Mouse (Mus musculus): ENCODE results near the gene Siva1.

The Siva1 gene

DNA sequence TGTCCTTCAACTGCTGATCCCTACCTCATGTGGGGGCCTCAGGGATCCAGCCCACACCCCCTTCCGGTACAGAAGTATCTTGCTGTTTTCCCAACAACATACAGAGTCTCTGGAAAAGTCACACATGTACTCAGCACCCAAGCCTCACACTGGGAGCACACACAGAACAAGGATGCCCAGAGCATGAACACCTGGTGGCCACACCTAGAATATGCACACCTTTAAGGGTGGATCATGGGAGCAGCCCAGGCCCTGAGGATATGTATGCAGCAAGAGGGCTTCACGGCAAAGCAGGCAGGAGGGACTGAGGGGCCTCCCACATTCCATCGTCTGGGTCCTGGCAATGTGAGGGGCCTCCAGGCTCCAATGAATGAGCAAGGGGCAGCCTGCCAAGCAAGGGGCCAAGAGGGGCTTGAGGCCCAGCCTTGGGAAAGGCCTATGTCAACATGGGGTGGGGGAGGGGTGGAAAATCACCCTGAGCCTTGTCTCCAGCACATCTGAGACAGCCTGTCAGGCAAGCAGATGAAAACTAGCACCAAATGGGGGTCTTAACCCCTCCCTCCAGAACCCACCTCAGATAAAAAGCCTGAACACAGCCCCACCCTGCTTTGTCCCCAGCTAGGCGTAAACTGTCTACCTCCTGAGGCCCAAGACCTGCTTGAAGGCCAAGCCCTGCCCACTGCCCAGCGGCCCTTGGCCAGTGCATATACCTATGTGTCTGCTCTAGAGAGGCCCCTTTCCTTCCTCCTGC lies 16.3 kb downstream of the Siva1 start:
- DNase-seq: no peak

DNA sequence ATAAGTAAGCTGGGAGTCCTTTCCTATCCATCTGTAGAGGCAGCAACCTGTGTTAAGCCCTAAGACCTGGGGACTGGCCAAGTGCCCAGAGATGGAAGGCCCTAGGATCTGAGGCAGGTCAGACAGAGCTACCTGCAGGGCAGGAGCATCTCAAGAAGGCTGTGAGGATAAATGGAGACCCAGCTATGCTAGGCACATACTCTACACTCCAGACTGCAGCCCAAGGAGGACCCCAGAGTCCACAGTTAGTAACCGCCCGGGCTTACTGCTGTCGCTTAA lies 16.8 kb downstream of the Siva1 start:
- DNase-seq: no peak

DNA sequence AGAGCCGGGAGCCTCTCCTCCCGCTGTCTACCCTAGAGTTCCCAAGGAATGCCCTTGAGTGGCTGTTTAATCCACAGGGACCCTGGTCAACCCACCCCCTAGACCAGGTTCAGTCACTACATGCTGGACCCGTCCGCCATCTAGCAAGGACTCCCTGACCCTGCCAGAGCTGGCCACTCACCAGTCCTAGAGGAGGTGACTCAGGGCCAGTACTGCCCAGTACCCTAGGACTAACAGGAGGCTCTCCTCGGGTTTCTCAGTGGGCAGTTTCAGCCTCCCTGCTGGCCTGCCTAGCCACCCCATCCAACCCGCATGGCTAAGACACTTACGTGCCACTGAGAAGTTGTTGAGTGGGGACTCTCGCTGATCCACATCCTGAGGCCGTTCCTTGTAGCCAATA lies 17.4 kb downstream of the Siva1 start:
- no peak for DNase-seq

DNA sequence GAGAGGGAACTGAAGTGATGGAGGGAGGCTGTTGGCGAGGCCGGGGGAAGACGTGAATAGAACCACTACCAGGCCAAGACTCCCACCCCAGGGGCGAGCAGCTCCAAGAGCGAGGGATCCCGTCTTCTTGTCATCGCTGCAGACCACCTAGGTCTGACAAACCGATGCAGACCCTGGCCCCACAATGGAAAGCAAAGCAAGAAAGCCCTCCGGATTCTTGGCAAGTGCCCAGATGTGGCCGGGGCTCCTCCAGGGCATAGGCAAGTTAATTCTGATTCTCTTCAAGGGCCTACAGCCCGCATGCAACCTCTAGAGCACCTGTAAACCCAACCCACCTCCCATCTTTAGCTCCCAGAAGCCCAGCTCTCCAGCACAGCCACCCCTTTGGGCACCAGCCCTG lies 18.8 kb downstream of the Siva1 start:
- DNase-seq: no peak

DNA sequence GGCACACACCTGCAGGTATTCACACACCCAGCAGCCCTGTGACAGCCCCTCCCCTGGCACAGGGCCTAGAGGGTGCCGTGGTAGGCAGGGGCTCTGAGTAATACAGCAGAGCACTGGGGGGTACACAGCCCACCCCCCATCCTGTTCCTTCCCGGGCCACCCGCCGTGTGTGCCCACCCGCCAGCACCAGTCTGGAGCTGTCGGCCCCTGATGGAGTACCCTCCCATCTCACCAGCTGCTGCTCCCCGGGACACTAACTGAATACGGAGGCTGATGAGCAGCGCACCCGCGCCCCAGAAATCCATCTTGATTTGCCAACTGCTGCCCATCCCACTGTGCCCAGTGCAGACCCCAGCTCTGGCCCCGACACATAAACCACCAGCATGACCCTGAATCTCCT lies 19.2 kb downstream of the Siva1 start:
- DNase-seq: no peak

DNA sequence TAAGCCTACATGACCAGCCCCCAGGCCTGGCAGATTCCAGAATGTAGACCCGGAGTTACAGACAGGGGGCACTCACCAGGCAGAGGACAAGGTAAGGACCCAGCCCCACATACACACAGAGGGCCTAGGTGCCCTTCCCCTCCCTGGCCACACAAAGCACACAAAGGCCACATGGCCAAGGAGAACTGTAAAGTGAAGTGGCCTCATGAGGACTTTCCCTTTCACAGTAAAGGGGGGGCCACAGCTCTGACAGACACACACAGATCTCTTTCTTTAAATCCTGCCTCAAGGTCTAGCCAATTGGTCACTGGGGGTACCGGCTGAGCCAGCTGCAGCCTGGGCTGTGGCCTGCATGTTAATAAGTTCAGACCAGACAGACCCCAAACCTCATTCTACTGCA lies 19.6 kb downstream of the Siva1 start:
- no peak for DNase-seq

DNA sequence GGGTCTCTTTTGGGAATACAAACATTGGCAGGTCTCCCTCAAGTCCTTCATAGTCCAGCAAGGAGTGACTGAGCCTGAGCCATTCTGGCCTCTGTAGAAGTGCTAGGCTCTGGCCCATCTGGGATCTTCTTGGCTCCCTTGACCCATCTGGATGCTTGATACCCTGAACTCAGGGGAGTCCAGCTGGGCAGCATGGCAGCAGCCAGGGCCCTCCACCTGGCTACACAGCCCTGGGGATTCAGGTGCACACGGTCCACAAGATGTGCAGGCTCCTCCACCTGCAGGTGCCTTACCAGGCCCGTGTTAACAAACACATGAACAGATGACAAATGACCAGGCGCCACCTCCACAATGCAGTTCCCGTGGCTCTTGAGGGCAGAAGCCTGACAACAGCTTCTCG lies 20.2 kb downstream of the Siva1 start:
- DNase-seq: no peak

DNA sequence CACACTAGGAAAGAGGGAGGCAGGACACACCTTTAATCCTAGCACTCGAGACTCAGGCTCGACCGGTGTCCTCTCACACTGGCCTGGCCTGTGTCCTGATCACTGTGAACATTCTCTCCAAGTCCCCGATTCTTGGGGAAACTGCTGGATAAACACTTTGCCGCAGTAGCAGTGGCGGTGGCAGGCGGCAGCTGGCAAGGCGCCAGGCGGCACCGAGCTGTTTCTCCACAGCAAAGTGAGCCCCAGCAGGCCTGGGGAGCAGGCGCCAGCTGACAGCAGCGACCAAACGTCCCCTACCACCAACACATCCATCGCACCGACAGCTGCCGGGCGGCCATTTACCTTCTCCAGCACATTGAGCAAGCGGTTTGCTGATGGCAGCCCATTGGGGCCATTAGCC lies 21.0 kb downstream of the Siva1 start:
- peak; percentile 96 for DNase-seq

DNA sequence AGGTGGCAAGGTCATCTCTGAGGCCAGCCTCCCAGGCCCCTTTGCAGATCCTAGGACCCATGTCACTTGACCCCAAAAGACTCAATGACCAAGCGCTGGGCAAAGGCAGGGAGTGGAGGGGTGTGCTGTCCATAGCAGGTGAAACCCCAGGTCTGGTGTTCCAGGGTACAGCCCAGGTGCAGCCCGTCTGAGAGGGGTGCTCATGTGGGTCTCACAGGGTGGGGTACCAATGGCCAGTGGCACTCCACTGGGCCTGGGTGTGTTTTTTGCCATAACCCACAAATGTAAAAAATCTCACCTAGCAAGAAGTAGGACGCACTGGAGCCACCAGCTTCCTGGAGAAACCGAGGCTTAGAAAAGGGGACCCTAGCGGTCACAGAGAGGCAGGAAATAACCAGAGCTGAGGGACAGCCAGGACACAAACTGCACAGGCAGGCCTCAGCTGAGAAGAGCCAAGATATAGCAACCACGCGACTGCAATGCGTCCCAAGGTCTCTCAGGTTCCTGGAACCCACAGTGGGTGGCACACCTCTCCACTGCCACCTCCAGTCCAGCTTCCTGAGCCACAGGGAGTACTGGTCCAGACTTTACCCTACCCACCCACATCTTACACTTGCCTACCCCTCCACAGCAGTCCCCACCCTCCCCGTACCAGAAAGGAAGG lies 21.5 kb downstream of the Siva1 start:
- DNase-seq: peak; percentile 94

DNA sequence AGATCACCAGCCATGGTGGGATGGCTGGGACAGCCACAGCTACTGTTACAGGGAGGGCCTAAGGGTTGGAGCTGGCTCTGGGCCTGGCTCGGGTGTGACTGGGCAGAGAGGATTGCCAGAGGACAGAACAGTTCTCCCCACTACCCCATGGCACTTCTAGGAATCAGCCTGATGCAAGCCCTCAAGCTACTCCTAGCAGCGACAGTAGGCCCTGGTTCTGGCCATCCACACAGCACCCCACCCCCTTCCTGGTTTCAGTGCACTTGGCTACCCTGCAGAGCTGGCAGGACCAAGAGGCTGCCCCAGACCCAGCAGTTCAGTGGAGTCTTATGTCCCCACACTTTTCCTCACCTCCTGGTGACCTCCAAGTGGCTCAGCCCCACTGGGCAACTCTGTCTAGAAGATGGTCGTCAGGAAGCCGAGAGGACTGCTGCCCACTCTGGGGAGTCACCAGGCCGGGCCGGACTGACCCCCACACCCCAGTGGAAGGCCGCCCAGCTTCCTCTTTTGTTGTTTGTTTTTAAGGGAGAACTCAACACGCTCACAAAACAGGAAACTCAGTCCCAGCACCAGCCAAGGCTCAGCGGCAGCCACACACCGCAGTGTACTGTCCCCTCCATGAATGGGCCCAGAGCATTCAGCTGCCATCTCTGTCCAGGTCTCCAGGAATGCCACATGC lies 23.3 kb downstream of the Siva1 start:
- DNase-seq: peak; percentile 98

DNA sequence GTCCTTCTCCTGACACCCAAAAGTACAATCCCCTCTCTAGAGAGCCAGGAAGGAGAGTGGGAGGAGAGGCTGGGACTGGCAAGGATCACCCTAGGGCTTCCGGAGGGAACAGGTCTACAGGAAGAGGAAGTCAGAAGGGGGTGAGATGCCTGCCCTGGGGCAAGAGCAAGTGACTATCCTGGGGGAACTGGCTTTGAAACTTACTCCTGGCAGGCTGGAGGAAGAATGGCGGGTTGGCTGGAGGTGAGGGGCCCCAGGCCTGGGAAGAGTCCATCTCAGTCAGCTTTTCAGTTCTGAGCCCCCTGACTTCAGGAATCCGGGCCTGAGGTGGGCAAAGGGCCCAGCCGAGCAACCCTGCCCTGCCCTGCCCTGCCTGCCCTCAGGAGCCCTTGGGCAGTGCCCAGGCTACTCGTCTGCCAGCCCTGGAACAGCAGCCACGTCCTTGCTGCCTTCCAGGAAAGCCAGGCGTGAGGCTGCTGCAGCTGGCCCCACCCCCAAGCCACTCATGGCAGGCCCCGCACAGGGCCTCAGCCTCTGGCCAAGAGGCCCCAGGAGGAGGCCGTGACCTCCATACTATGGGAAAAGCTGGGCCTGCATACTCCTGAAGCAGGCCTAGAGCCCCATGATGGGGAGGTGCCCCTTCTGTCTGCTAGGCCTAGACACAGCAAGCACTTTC lies 26.4 kb downstream of the Siva1 start:
- DNase-seq: peak; percentile 98

DNA sequence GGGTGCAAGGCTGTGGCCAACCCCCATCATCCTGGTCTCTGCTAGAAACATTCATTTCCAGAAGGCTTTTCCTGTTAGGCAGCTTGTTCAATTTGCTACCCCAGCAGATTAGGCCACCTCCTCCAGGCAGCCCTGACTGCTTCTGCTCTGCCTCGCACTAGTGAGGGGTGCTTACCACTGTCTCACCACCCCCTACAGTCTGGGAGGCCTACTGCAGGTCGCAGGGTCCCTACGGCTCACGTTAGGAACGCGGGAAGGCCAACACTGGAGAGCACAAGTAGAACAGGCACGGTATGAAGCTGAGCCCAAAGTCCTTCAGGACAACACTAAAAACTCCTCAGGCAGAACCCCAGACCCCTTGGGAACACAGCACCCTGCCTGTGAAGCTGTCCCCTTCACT lies 27.4 kb downstream of the Siva1 start:
- DNase-seq: no peak

DNA sequence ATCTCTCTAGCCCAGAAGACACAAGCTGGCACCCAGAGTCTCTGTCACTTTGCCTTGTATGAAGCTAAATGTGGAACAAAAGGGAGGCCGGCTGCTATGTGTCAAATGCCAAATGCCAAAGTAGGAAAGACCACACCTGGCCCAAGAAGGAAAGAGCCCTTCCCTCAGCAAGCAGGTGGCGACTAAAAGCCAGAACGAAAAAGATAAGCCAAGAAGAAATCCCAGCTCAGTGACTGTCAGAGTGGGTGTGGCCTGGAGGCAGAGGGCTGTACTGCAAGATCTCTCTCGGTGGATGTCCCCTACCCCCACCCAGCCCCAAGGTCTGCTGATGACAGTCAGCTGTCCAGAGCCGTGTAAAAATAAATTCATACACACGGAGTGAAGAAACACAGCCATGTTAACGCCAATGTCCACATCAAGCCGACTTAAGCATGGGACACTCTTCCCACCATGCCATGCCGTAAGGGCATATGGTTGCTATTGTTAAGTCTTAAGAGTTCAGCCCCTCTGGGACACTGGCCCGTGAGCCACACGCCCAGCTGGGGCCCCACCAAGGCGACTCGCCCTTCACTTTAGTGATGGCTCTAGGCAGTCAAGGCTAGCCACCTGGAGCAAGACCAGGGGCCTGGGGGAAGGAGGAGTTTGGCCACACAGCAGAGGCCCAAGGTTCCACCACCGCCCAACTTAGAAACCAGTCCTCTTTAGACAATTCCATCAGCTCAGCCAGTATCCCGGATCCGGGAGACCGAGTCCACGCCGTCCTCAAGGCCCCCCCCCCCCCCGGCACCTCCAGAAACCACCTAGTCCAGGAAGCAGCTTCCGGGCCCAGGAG lies 28.5 kb downstream of the Siva1 start:
- DNase-seq: peak; percentile 97

DNA sequence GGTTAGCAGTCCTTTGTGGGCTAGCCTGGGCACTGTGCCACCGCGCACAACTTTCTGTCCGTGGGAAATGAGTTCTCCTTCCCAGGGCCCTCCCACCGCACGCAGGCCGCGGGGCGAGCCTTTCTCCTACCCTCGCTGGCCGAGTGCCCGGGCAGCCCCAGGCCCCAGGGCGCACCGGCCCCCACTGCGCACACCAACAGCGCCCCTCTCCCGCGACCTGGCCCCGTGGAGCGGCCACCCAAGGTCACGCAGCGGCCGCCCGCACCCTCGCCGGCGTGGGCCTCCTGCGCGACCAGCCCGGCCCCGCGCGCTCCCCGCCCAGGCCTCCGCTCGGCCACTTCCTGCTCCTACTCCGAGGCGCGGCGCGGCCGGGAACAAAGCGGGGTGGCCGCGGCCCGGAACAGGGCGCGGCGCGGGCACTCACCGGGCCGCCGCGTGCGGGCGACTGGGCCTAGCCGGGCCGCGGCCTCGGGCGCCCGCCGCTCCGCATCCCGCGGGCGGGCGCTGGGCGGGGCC lies 29.2 kb downstream of the Siva1 start:
- DNase-seq: peak; percentile 96

DNA sequence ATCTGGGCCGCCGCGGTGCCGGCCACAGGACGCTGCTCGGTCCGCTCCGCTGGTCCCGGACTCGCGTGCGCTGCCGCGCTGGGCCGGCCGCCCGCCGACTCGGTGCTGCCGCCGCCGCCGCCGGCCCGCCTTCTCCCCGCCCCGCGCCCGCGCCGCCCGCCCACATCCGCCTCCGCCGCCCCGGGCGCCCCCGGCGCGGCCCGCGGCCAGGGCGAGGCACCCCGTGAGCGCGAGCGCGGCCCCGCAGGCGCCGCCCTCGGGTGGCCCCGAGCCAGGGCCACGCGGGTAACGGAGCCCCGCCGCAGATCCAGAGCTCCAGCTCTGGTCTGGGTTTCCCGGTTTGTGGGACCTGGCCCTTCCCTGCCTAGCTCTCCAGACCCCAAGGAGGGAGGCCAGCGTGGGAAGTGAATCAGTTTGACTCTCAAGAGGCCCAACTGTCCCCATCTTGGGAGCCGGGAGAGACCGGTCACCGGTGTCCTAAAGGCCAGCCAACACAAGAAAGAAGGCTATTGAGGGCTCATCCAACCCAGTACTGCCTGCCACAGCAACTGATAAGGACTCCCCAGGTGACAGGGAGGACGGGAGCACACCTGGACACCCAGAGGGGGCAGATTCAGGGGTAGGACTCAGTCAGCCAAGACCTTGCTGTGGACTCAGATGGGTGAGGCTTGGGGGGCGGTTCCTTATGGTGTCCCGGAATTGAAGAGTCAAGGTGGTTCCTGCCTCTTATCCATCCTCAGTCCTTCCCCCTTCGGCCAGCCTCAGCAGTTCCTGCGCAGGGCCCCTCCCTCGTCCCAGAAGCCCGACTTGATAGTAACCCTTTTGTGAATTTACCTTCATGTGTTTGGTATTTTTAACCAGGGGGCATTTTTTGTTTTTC lies 29.9 kb downstream of the Siva1 start, which contains the start of gene Akt1:
Akt1 (minus strand) TSS at position 753 of the 880 bp plus-strand sequence.
- DNase-seq: peak; percentile 99

DNA sequence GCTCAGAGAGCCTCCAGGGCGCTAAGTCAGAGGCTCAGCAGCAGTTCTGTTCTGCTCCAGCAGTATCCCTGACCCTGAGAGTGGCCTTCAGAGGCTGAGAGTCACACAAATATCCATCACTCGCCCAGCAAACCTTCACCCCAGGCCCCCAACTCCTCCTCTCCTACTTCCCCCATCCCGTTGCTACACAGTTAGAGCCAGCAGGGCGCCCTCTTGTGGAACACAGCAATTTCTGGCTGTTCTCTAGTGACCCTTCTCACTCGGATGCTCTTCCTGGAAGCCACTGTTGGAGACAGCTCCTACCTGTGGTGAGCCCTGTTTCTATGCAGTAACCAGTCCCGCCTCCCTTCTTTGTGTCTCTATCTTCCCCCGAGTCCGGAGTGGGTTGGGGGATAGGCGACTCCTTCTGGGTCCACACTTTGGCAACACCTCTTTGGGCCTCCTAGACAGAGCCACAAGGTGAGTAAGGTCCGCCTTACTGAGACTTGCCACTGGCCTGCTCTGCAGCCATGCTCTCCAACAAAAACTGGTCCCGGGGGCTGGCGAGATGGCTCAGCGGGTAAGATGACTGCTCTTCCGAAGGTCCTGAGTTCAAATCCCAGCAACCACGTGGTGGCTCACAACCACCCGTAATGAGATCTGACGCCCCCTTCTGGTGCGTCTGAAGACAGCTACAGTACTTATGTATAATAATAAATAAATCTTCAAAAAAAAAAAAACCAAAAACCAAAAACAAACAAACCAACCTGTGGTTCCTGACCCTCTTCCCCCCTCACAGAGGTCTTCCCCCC lies 31.0 kb downstream of the Siva1 start:
- DNase-seq: peak; percentile 98

DNA sequence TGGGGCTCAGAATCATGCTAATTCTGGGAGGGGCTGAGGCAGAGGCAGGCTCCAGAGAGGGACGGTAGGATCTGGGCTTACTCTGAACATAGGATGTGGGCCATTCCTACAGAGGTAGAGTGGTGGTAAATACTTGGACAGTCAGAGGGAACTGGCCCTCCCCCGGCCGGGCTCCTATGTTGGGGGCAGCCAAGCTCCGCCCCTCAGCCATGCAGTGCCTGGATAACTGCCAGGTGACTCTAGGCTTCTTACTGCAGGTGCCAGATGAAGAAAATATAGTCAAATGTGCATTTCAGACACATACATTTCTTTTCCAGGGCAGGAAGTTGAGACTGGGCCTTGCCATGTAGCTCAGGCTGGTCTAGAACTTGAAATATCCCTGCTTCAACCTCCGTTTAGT lies 32.6 kb downstream of the Siva1 start:
- no peak for DNase-seq

DNA sequence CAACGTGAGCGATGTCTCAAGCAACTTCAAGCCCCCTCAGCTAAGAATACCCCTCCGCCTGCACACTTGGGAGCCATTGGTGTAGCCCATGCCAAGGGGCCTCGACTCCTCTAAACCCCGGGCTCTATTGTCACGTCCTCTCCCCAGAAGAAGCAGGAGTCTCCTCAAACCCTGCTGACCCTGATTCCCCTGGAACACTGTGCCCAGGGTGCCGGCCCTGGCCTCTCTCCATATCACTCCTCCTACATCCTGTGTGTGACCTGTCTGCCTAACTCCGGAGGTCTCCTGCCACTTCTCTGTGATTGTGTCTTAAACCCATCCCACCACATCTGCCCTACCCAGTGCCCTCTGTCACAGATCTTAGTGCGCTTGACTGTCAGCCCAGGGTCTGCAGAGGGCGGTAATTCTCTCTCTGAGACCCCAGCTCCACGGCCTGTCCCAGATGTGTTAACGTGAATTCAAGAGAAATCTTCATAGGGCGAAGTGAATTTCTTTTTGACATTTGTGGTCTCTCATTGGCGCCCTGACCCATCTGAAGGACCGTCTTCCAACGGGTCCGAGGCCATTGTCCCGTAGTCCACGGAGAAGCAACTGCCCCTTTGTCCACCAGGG lies 33.6 kb downstream of the Siva1 start:
- DNase-seq: peak; percentile 93

DNA sequence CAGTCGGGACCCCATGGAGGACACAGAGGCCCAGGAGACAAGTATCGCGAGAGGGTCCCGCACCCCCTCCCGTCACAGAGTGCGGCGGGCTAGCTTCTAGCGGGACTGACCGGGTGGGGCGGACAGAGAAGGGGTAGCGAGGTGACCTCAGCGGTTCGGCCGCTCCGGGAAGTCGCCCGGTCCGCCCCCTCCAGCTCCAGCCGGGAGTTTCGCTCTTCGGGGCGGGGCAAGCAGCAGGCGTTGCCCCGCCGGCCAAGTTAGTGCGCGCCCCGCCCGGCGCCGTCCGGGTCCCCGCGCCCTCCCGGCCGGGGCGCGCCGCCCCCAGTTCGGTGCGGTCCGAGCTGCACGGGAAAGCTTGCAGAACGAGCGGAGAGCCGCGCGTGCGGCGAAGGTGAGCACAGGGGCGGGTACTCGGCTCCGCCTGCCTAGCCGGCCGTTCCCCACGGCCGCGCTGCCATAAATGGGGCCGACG lies 34.1 kb downstream of the Siva1 start, which contains the start of gene Zbtb42:
Zbtb42 (plus strand) TSS at position 274 of the 472 bp plus-strand sequence.
- DNase-seq: peak; percentile 98

Data from heart, adult 11 months (tissue).